Mouse (Mus musculus) liver, postnatal 0 days (tissue): Measurements from ENCODE around the gene Hipk2. TPM values are rescaled to one million over a fixed set of nuclear protein-coding genes. Genes with fewer than 3 reads are reported as not detected.

Source experiments
- ATAC-seq: fragments of 200-750 bp; cut with Nextera tagmentation; 2 replicates; pipeline ENCODE4 v1.8.0; 2017; ENCODE audit warnings: mild to moderate bottlenecking, moderate library complexity
- DNase-seq: peaks from one replicate; pipeline ENCODE4 v3.0.0-alpha.2; 2016
- H3K27ac ChIP-seq: fragments of 300-500 bp; sonication (generic); 2 replicates; pipeline ENCODE4 v1.5.1; 2014; ENCODE audit warnings: antibody characterized with exemption, moderate library complexity, mild to moderate bottlenecking, low read depth
- H3K27me3 ChIP-seq: fragments of 300-500 bp; sonication (generic); 2 replicates; pipeline ENCODE4 v1.6.1; 2014; ENCODE audit warnings: low read length, control low read depth, mixed read lengths; ENCODE audit not compliant: insufficient read depth
- H3K36me3 ChIP-seq: fragments of 300-500 bp; sonication (generic); replicated peaks from 2 replicates; pipeline ENCODE4 v1.6.1; 2014; ENCODE audit warnings: mild to moderate bottlenecking, control low read depth, low read length, moderate library complexity, mixed read lengths; ENCODE audit not compliant: insufficient read depth
- H3K4me1 ChIP-seq: fragments of 300-500 bp; sonication (generic); 2 replicates; pipeline ENCODE4 v1.6.1; 2014; ENCODE audit warnings: antibody characterized with exemption, mild to moderate bottlenecking, control low read depth; ENCODE audit not compliant: insufficient read depth
- H3K4me2 ChIP-seq: fragments of 300-500 bp; sonication (generic); 2 replicates; pipeline ENCODE4 v1.6.1; 2014; ENCODE audit warnings: low read depth, mild to moderate bottlenecking, low read length, moderate library complexity, mixed read lengths
- H3K4me3 ChIP-seq: fragments of 300-500 bp; sonication (generic); 2 replicates; pipeline ENCODE4 v1.5.1; 2014; ENCODE audit warnings: low read depth, low read length
- H3K9ac ChIP-seq: fragments of 300-500 bp; sonication (generic); replicated peaks from 2 replicates; pipeline ENCODE4 v1.6.1; 2014; ENCODE audit warnings: mild to moderate bottlenecking, moderate library complexity
- H3K9me3 ChIP-seq: fragments of 300-500 bp; sonication (generic); 2 replicates; pipeline ENCODE4 v1.6.1; 2016; ENCODE audit warnings: mild to moderate bottlenecking, control low read depth, low read length, mixed read lengths
- CTCF ChIP-seq: sonication (generic); IDR thresholded peaks from 2 replicates; pipeline ENCODE4 v1.5.1; 2016; ENCODE audit warnings: antibody characterized with exemption, low read depth
- EP300 ChIP-seq: IDR thresholded peaks from 2 replicates; pipeline ENCODE4 v1.6.1; 2016; ENCODE audit warnings: antibody characterized with exemption, low read depth, mild to moderate bottlenecking
- WGBS: fragments of 180-500 bp; shearing (Covaris S2); extraction: QIAGEN DNeasy Blood & Tissue Kit; methylation state at CpG from one replicate; pipeline ENCODE4 v1.1.7; 2014; ENCODE audit not compliant: insufficient replicate concordance; 5-methylcytosine and 5-hydroxymethylcytosine counted together
- polyA plus RNA-seq: library from polyadenylated mRNA; unstranded; fragments of >200 nt; fragmentation: Nextera tagmentation; extraction: Ambion mirVana; gene quantifications from 2 replicates; pipeline ENCODE4 v1.2.1, GENCODE M21; 2015

The Hipk2 gene
- polyA plus RNA-seq, 1 experiment from 2014 or later: 9.7 TPM

GRCm38 (mm10) chr6:38811459-38812145 is 64.4 kb downstream of the Hipk2 start:
- Histone ChIP-seq H3K27me3 (no peaks in the 10 kb centered on the region), H3K27ac (peak overlapping the region; percentile 72), H3K4me1 (peaks cover 24% of the 10 kb centered on the region), H3K9me3 (no peaks in the 10 kb centered on the region), H3K36me3 (peaks cover 43% of the 10 kb centered on the region), H3K4me2 (no peak overlapping the region), H3K4me3 (no peak overlapping the region), H3K9ac (no peak overlapping the region)
- ATAC-seq (peak; percentile 84), DNase-seq (no peak)
- no peak for TF ChIP-seq EP300
- no peak for TF ChIP-seq CTCF
- WGBS: 76% methylated on average over 4 of the region's 4 CpGs

- no peak overlapping the region for H3K4me2 ChIP-seq
- no peak overlapping the region for H3K27ac ChIP-seq
- 21% methylated on average over 2 of the region's 2 CpGs for WGBS
- peaks cover 24% of the 10 kb centered on the region for H3K4me1 ChIP-seq
- no peaks in the 10 kb centered on the region for H3K9me3 ChIP-seq
- H3K36me3 ChIP-seq: peaks cover 39% of the 10 kb centered on the region
- no peak overlapping the region for H3K4me3 ChIP-seq
- H3K27me3 ChIP-seq: no peaks in the 10 kb centered on the region
- no peak for TF ChIP-seq EP300
- TF ChIP-seq CTCF: no peak
- no peak overlapping the region for H3K9ac ChIP-seq
- ATAC-seq (no peak), DNase-seq (no peak)
Measured at GRCm38 (mm10) chr6:38810121-38810475, 65.9 kb downstream of the Hipk2 start.

GRCm38 (mm10) chr6:38809396-38810120 is 66.4 kb downstream of the Hipk2 start:
- Histone ChIP-seq H3K27ac (no peak overlapping the region), H3K27me3 (no peaks in the 10 kb centered on the region), H3K4me1 (peaks cover 24% of the 10 kb centered on the region), H3K9ac (no peak overlapping the region), H3K4me3 (no peak overlapping the region), H3K36me3 (peaks cover 39% of the 10 kb centered on the region), H3K4me2 (no peak overlapping the region), H3K9me3 (no peaks in the 10 kb centered on the region)
- no peak for ATAC-seq
- no peak for TF ChIP-seq CTCF
- no peak for TF ChIP-seq EP300
- DNase-seq: no peak
- 48% methylated on average over 10 of the region's 10 CpGs for WGBS

GRCm38 (mm10) chr6:38808317-38808716 is 67.6 kb downstream of the Hipk2 start:
- Histone ChIP-seq H3K36me3 (peaks cover 40% of the 10 kb centered on the region), H3K9ac (no peak overlapping the region), H3K27me3 (no peaks in the 10 kb centered on the region), H3K4me2 (no peak overlapping the region), H3K4me3 (no peak overlapping the region), H3K27ac (no peak overlapping the region), H3K9me3 (no peaks in the 10 kb centered on the region), H3K4me1 (peaks cover 24% of the 10 kb centered on the region)
- ATAC-seq: no peak
- no peak for TF ChIP-seq EP300
- no peak for TF ChIP-seq CTCF
- DNase-seq: no peak
- 85% methylated on average over 4 of the region's 4 CpGs for WGBS

GRCm38 (mm10) chr6:38806963-38807445 is 69.0 kb downstream of the Hipk2 start:
- TF ChIP-seq EP300 (no peak), CTCF (no peak)
- 38% methylated on average over 4 of the region's 4 CpGs for WGBS
- H3K9me3 ChIP-seq: no peaks in the 10 kb centered on the region
- peaks cover 44% of the 10 kb centered on the region for H3K36me3 ChIP-seq
- H3K27ac ChIP-seq: peak overlapping the region; percentile 5; the same call in 1 of the 2 replicates
- H3K9ac ChIP-seq: no peak overlapping the region
- H3K4me1 ChIP-seq: peaks cover 20% of the 10 kb centered on the region
- H3K4me2 ChIP-seq: no peak overlapping the region
- H3K27me3 ChIP-seq: no peaks in the 10 kb centered on the region
- DNase-seq (no peak), ATAC-seq (no peak)
- H3K4me3 ChIP-seq: no peak overlapping the region

GRCm38 (mm10) chr6:38805612-38806011 is 70.4 kb downstream of the Hipk2 start:
- peaks cover 40% of the 10 kb centered on the region for H3K36me3 ChIP-seq
- no peaks in the 10 kb centered on the region for H3K9me3 ChIP-seq
- H3K27ac ChIP-seq: no peak overlapping the region
- H3K9ac ChIP-seq: no peak overlapping the region
- no peak overlapping the region for H3K4me2 ChIP-seq
- 82% methylated on average over 2 of the region's 2 CpGs for WGBS
- peaks cover 9% of the 10 kb centered on the region for H3K4me1 ChIP-seq
- ATAC-seq (no peak), DNase-seq (no peak)
- H3K4me3 ChIP-seq: no peak overlapping the region
- H3K27me3 ChIP-seq: no peaks in the 10 kb centered on the region
- TF ChIP-seq CTCF (no peak), EP300 (no peak)
